43 mouse cellular contexts compared by ENCODE assay signal in genomic region chr12:104145571-104145970, GRCm38 (mm10). TPM values are rescaled to one million over a fixed set of nuclear protein-coding genes. Genes with fewer than 3 reads are reported as not detected.
"Had no signal": no experiment of that assay in that cellular context is flagged by ENCODE, and none has a peak within 500 bp of the region (broad histone marks: within the 10 kb centered on the region; RNA-seq: fewer than 3 reads in every experiment).

No protein-coding gene starts in this region.

- H3K4me2 ChIP-seq: heart, embryonic 12.5 days; hindbrain, embryonic 13.5 days; hindbrain, embryonic 15.5 days; kidney, embryonic 15.5 days; limb, embryonic 13.5 days; limb, embryonic 15.5 days; liver, embryonic 11.5 days; liver, embryonic 13.5 days; liver, embryonic 15.5 days had no signal

- H3K27me3 ChIP-seq: heart, embryonic 12.5 days; hindbrain, embryonic 13.5 days; hindbrain, embryonic 15.5 days; kidney, embryonic 15.5 days; limb, embryonic 13.5 days; limb, embryonic 15.5 days; liver, embryonic 13.5 days; liver, embryonic 15.5 days had no signal

- H3K36me3 ChIP-seq: heart, embryonic 12.5 days; hindbrain, embryonic 13.5 days; hindbrain, embryonic 15.5 days; kidney, embryonic 15.5 days; limb, embryonic 13.5 days; limb, embryonic 15.5 days; liver, embryonic 13.5 days; liver, embryonic 15.5 days had no signal

- H3K9ac ChIP-seq: heart, embryonic 12.5 days; hindbrain, embryonic 13.5 days; hindbrain, embryonic 15.5 days; kidney, embryonic 15.5 days; limb, embryonic 13.5 days; limb, embryonic 15.5 days; liver, embryonic 13.5 days; liver, embryonic 15.5 days; liver, postnatal 0 days had no signal

- H3K4me1 ChIP-seq: heart, embryonic 12.5 days; hindbrain, embryonic 13.5 days; hindbrain, embryonic 15.5 days; kidney, embryonic 15.5 days; limb, embryonic 13.5 days; limb, embryonic 15.5 days; liver, embryonic 13.5 days; liver, embryonic 15.5 days had no signal

- H3K9me3 ChIP-seq: heart, embryonic 12.5 days; hindbrain, embryonic 13.5 days; hindbrain, embryonic 15.5 days; kidney, embryonic 15.5 days; limb, embryonic 13.5 days; limb, embryonic 15.5 days; liver, embryonic 13.5 days; liver, embryonic 15.5 days had no signal

- DNase-seq: gastrocnemius, postnatal 14 days; gastrocnemius, postnatal 36 days; heart, adult 11 months; heart, adult 2 months; heart, postnatal 10 days; heart, postnatal 36 days; kidney, adult 11 months; kidney, adult 2 months; kidney, adult 9 months; kidney, postnatal 14 days; kidney, postnatal 36 days; layer of hippocampus, adult 9-11 months; layer of hippocampus, postnatal 36 days; left cerebral cortex, postnatal 4 days; liver, embryonic 13.5 days; liver, postnatal 0 days had no signal

- H3K27ac ChIP-seq: heart, adult 2 months; hindbrain, embryonic 13.5 days; hindbrain, embryonic 15.5 days; hindbrain, postnatal 0 days; kidney, embryonic 15.5 days; kidney, postnatal 0 days; limb, embryonic 13.5 days; limb, embryonic 15.5 days; liver, embryonic 13.5 days; liver, embryonic 15.5 days had no signal

- H3K4me3 ChIP-seq: heart, adult 2 months; heart, embryonic 12.5 days; hindbrain, embryonic 13.5 days; hindbrain, embryonic 15.5 days; kidney, embryonic 15.5 days; limb, embryonic 13.5 days; limb, embryonic 15.5 days; liver, embryonic 13.5 days; liver, embryonic 15.5 days had no signal

- ATAC-seq: hindbrain, postnatal 0 days; intestine, embryonic 16.5 days; liver, postnatal 0 days had no signal

RNA-seq across cellular contexts. Expression of gene Serpina3c, which starts 8.1 kb away (rescaled TPM):
- total RNA-seq: hematopoietic stem cell, adult 5-6 weeks; hindbrain, postnatal 0 days; left cerebral cortex, adult 18-20 months; left cerebral cortex, adult 8-10 months; left cerebral cortex, postnatal 10 days; left cerebral cortex, postnatal 4 days had no signal
- polyA plus RNA-seq: heart, embryonic 14.5 days; hindbrain, embryonic 11.5 days; hindbrain, embryonic 13.5 days; hindbrain, embryonic 15.5 days; intestine, embryonic 14.5 days; kidney, embryonic 15.5 days; limb, embryonic 13.5 days; liver, embryonic 11.5 days; liver, embryonic 13.5 days; liver, embryonic 15.5 days had no signal

RNA-seq across cellular contexts. Expression of gene Serpina3b, which starts 17.8 kb away (rescaled TPM):
- total RNA-seq: gastrocnemius, adult 18-20 months; gastrocnemius, adult 8-10 months; gastrocnemius, postnatal 14 days; gastrocnemius, postnatal 36 days; heart, adult 2 months; heart, postnatal 10 days; heart, postnatal 36 days; hematopoietic stem cell, adult 5-6 weeks; hindbrain, postnatal 0 days; layer of hippocampus, adult 18-20 months; layer of hippocampus, adult 8-10 months; layer of hippocampus, postnatal 14 days; layer of hippocampus, postnatal 36 days; left cerebral cortex, adult 18-20 months; left cerebral cortex, adult 8-10 months; left cerebral cortex, postnatal 10 days; left cerebral cortex, postnatal 25 days; left cerebral cortex, postnatal 4 days had no signal
- polyA plus RNA-seq: heart, embryonic 14.5 days; heart, embryonic 16.5 days; hindbrain, embryonic 11.5 days; hindbrain, embryonic 13.5 days; hindbrain, embryonic 15.5 days; hindbrain, postnatal 0 days; intestine, embryonic 14.5 days; kidney, adult 2 months; kidney, postnatal 0 days; large intestine, adult 2 months; limb, embryonic 13.5 days had no signal

RNA-seq across cellular contexts. Expression of gene Serpina3a, which starts 33.0 kb away (rescaled TPM):
- total RNA-seq: gastrocnemius, adult 18-20 months; gastrocnemius, adult 8-10 months; gastrocnemius, postnatal 14 days; gastrocnemius, postnatal 36 days; heart, adult 2 months; heart, postnatal 10 days; heart, postnatal 36 days; hematopoietic stem cell, adult 5-6 weeks; hindbrain, postnatal 0 days; layer of hippocampus, adult 18-20 months; layer of hippocampus, adult 8-10 months; layer of hippocampus, postnatal 14 days; layer of hippocampus, postnatal 36 days; left cerebral cortex, adult 18-20 months; left cerebral cortex, adult 8-10 months; left cerebral cortex, postnatal 10 days; left cerebral cortex, postnatal 25 days; left cerebral cortex, postnatal 4 days had no signal
- polyA plus RNA-seq: gonadal fat pad, adult 2 months; heart, adult 2 months; heart, embryonic 12.5 days; heart, embryonic 14.5 days; heart, embryonic 16.5 days; hindbrain, embryonic 11.5 days; hindbrain, embryonic 13.5 days; hindbrain, embryonic 15.5 days; hindbrain, postnatal 0 days; intestine, embryonic 14.5 days; intestine, embryonic 16.5 days; kidney, adult 2 months; kidney, embryonic 15.5 days; kidney, postnatal 0 days; large intestine, adult 2 months; limb, embryonic 13.5 days; limb, embryonic 15.5 days; liver, embryonic 11.5 days; liver, embryonic 13.5 days; liver, postnatal 0 days had no signal

RNA-seq across cellular contexts. Expression of gene Serpina5, which starts 44.7 kb away (rescaled TPM):
- total RNA-seq: gastrocnemius, adult 18-20 months; gastrocnemius, adult 8-10 months; gastrocnemius, postnatal 14 days; gastrocnemius, postnatal 36 days; heart, adult 2 months; heart, postnatal 10 days; heart, postnatal 36 days; hematopoietic stem cell, adult 5-6 weeks; layer of hippocampus, adult 18-20 months; layer of hippocampus, adult 8-10 months; layer of hippocampus, postnatal 14 days; layer of hippocampus, postnatal 36 days; left cerebral cortex, adult 18-20 months; left cerebral cortex, adult 8-10 months; left cerebral cortex, postnatal 10 days; left cerebral cortex, postnatal 25 days; left cerebral cortex, postnatal 4 days had no signal
- polyA plus RNA-seq: heart, adult 2 months; heart, embryonic 12.5 days; heart, embryonic 14.5 days; heart, embryonic 16.5 days; hindbrain, embryonic 11.5 days; hindbrain, embryonic 13.5 days; hindbrain, embryonic 15.5 days; hindbrain, postnatal 0 days; intestine, embryonic 14.5 days; kidney, adult 2 months; kidney, embryonic 15.5 days; kidney, postnatal 0 days; large intestine, adult 2 months; limb, embryonic 13.5 days; limb, embryonic 15.5 days; liver, embryonic 11.5 days had no signal
